Comparison of ENCODE assay signal across 4 mouse cellular contexts in genomic region chr15:85778891-85779290, GRCm38 (mm10). TPM values are rescaled to one million over a fixed set of nuclear protein-coding genes. Genes with fewer than 3 reads are reported as not detected.
"Had no signal": no experiment of that assay in that cellular context is flagged by ENCODE, and none has a peak within 500 bp of the region (broad histone marks: within the 10 kb centered on the region; RNA-seq: fewer than 3 reads in every experiment).

No protein-coding gene starts in this region.

RNA-seq across cellular contexts. Expression of gene Pkdrej, which starts 42.6 kb away (rescaled TPM):
- total RNA-seq: hematopoietic stem cell, adult 5-6 weeks had no signal
- polyA plus RNA-seq: hindbrain, embryonic 10.5 days; hindbrain, embryonic 12.5 days; inflammation-experienced regulatory T-cells, adult 6 months had no signal

RNA-seq across cellular contexts. Expression of gene Ppara, which starts 44.1 kb away (rescaled TPM):
- total RNA-seq: hematopoietic stem cell, adult 5-6 weeks had no signal
- polyA plus RNA-seq: inflammation-experienced regulatory T-cells, adult 6 months had no signal
